Mouse (Mus musculus): ENCODE results near the gene Rtn4rl1.
"Not testable (repeated sequence)": the region's sequence is repeated elsewhere in the genome, so short reads cannot be mapped to it uniquely, and the experiment has no call there.

Gene Rtn4rl1

GRCm38 (mm10) chr11:75278115-75278514, 84.5 kb downstream of the Rtn4rl1 start:
- no peak for DNase-seq (ENCODE audit: low spot score)

- DNase-seq (ENCODE audit: low spot score) = no peak
These were observed 85.4 kb downstream of the Rtn4rl1 start for GRCm38 (mm10) chr11:75279013-75279341.

- DNase-seq (ENCODE audit: low spot score) = no peak
These were observed 85.9 kb downstream of the Rtn4rl1 start for GRCm38 (mm10) chr11:75279342-75280065.

- no peak for DNase-seq (ENCODE audit: low spot score)
These were observed 86.5 kb downstream of the Rtn4rl1 start for GRCm38 (mm10) chr11:75280066-75280410.

GRCm38 (mm10) chr11:75280435-75281001, 86.9 kb downstream of the Rtn4rl1 start:
- DNase-seq (ENCODE audit: low spot score) = no peak

GRCm38 (mm10) chr11:75281380-75282256, 88.0 kb downstream of the Rtn4rl1 start:
- no peak for DNase-seq (ENCODE audit: low spot score)

GRCm38 (mm10) chr11:75282496-75283120, 89.0 kb downstream of the Rtn4rl1 start:
- DNase-seq (ENCODE audit: low spot score) = no peak

- not testable (repeated sequence) for DNase-seq (ENCODE audit: low spot score)
These were observed 90.2 kb downstream of the Rtn4rl1 start for GRCm38 (mm10) chr11:75283784-75284183.

- no peak for DNase-seq (ENCODE audit: low spot score)
These were observed 92.4 kb downstream of the Rtn4rl1 start for GRCm38 (mm10) chr11:75285893-75286467.

GRCm38 (mm10) chr11:75286868-75287267, 93.3 kb downstream of the Rtn4rl1 start:
- no peak for DNase-seq (ENCODE audit: low spot score)

GRCm38 (mm10) chr11:75287940-75288339, 94.4 kb downstream of the Rtn4rl1 start:
- no peak for DNase-seq (ENCODE audit: low spot score)

GRCm38 (mm10) chr11:75288517-75288916, 94.9 kb downstream of the Rtn4rl1 start:
- DNase-seq (ENCODE audit: low spot score) = no peak

GRCm38 (mm10) chr11:75289120-75289519, 95.5 kb downstream of the Rtn4rl1 start:
- no peak for DNase-seq (ENCODE audit: low spot score)

GRCm38 (mm10) chr11:75290566-75291271, 97.1 kb downstream of the Rtn4rl1 start:
- peak; percentile 94 for DNase-seq (ENCODE audit: low spot score)

GRCm38 (mm10) chr11:75291389-75292215, 98.0 kb downstream of the Rtn4rl1 start:
- no peak for DNase-seq (ENCODE audit: low spot score)

GRCm38 (mm10) chr11:75292281-75292680, 98.7 kb downstream of the Rtn4rl1 start:
- no peak for DNase-seq (ENCODE audit: low spot score)

- DNase-seq (ENCODE audit: low spot score) = no peak
These were observed 100.3 kb downstream of the Rtn4rl1 start for GRCm38 (mm10) chr11:75293852-75294361.

- no peak for DNase-seq (ENCODE audit: low spot score)
These were observed 101.3 kb downstream of the Rtn4rl1 start for GRCm38 (mm10) chr11:75294862-75295261.

GRCm38 (mm10) chr11:75295534-75295933, 102.0 kb downstream of the Rtn4rl1 start:
- not testable (repeated sequence) for DNase-seq (ENCODE audit: low spot score)

GRCm38 (mm10) chr11:75296406-75297005, 102.9 kb downstream of the Rtn4rl1 start:
- no peak for DNase-seq (ENCODE audit: low spot score)

All from adipocyte (in vitro differentiated cells).